Mouse (Mus musculus): ENCODE data around the gene Clca4a.

GRCm38 (mm10) chr3:144976091-144976490 lies 1.2 kb upstream of the Clca4a start:
- TF ChIP-seq CTCF (conservative IDR thresholded peaks at IDR 0.05; ENCODE audit: insufficient read depth, insufficient read length, low read depth, low read length): no peak
- TF ChIP-seq POLR2A (IDR thresholded peaks at IDR 0.05; ENCODE audit: low read depth, low read length): no peak

All from kidney, adult 2 months (tissue).